Mouse (Mus musculus): Measurements from ENCODE around the gene Htr5b. TPM values are rescaled to one million over a fixed set of nuclear protein-coding genes. Genes with fewer than 3 reads are reported as not detected.

Gene Htr5b
- polyA plus RNA-seq, 1 experiment, result not detected

- TF ChIP-seq POLR2A (IDR thresholded peaks at IDR 0.05; ENCODE audit: insufficient read depth, low read depth, low read length) (no peak), CTCF (IDR thresholded peaks at IDR 0.05; ENCODE audit: insufficient read depth, low read depth, low read length) (no peak)
- WGBS, result 40% methylated on average over 2 of the region's 2 CpGs
These were observed 18.6 kb upstream of the Htr5b start for GRCm38 (mm10) chr1:121546844-121547243.

GRCm38 (mm10) chr1:121540361-121540760, 12.1 kb upstream of the Htr5b start:
- Histone ChIP-seq H3K4me1 (ENCODE audit: control insufficient read depth, insufficient read depth, low read length) (no peaks in the 10 kb centered on the region), H3K4me3 (ENCODE audit: insufficient read depth, low read depth, low read length) (no peak overlapping the region), H3K27ac (ENCODE audit: insufficient read depth, low read depth, low read length) (no peak overlapping the region)
- WGBS, result 24% methylated on average over 8 of the region's 8 CpGs
- TF ChIP-seq CTCF (IDR thresholded peaks at IDR 0.05; ENCODE audit: insufficient read depth, low read depth, low read length), result no peak
- TF ChIP-seq POLR2A (IDR thresholded peaks at IDR 0.05; ENCODE audit: insufficient read depth, low read depth, low read length), result no peak

More at GRCm38 (mm10) chr1:121546844-121547243, 18.6 kb upstream of the Htr5b start:
- peaks cover 8% of the 10 kb centered on the region for H3K4me1 ChIP-seq (ENCODE audit: control insufficient read depth, insufficient read depth, low read length)
- no peak overlapping the region for H3K27ac ChIP-seq (ENCODE audit: insufficient read depth, low read depth, low read length)
- no peak overlapping the region for H3K4me3 ChIP-seq (ENCODE audit: insufficient read depth, low read depth, low read length)

- Histone ChIP-seq H3K4me3 (ENCODE audit: insufficient read depth, low read depth, low read length) (no peak overlapping the region), H3K4me1 (ENCODE audit: control insufficient read depth, insufficient read depth, low read length) (peaks cover 14% of the 10 kb centered on the region), H3K27ac (ENCODE audit: insufficient read depth, low read depth, low read length) (no peak overlapping the region)
- TF ChIP-seq POLR2A (IDR thresholded peaks at IDR 0.05; ENCODE audit: insufficient read depth, low read depth, low read length) (no peak), CTCF (IDR thresholded peaks at IDR 0.05; ENCODE audit: insufficient read depth, low read depth, low read length) (no peak)
- 73% methylated on average over 7 of the region's 7 CpGs for WGBS
These were observed 3.2 kb upstream of the Htr5b start for GRCm38 (mm10) chr1:121531439-121531838.

- TF ChIP-seq CTCF (IDR thresholded peaks at IDR 0.05; ENCODE audit: insufficient read depth, low read depth, low read length) (no peak), POLR2A (IDR thresholded peaks at IDR 0.05; ENCODE audit: insufficient read depth, low read depth, low read length) (no peak)
- H3K4me3 ChIP-seq (ENCODE audit: insufficient read depth, low read depth, low read length), result no peak overlapping the region
- H3K4me1 ChIP-seq (ENCODE audit: control insufficient read depth, insufficient read depth, low read length), result peaks cover 14% of the 10 kb centered on the region
- H3K27ac ChIP-seq (ENCODE audit: insufficient read depth, low read depth, low read length), result no peak overlapping the region
- 89% methylated on average over 6 of the region's 6 CpGs for WGBS
These were observed 1.0 kb upstream of the Htr5b start for GRCm38 (mm10) chr1:121529286-121529685.

GRCm38 (mm10) chr1:121527600-121528398, 466 bp downstream of the Htr5b start:
- 5% methylated on average over 55 of the region's 55 CpGs for WGBS
- TF ChIP-seq POLR2A (IDR thresholded peaks at IDR 0.05; ENCODE audit: insufficient read depth, low read depth, low read length) (no peak), CTCF (IDR thresholded peaks at IDR 0.05; ENCODE audit: insufficient read depth, low read depth, low read length) (no peak)
- peak overlapping the region; percentile 37 for H3K4me3 ChIP-seq (ENCODE audit: insufficient read depth, low read depth, low read length)
- no peak overlapping the region for H3K27ac ChIP-seq (ENCODE audit: insufficient read depth, low read depth, low read length)
- peaks cover 14% of the 10 kb centered on the region for H3K4me1 ChIP-seq (ENCODE audit: control insufficient read depth, insufficient read depth, low read length)

GRCm38 (mm10) chr1:121527061-121527460, 1.2 kb downstream of the Htr5b start:
- peaks cover 14% of the 10 kb centered on the region for H3K4me1 ChIP-seq (ENCODE audit: control insufficient read depth, insufficient read depth, low read length)
- WGBS, result 50% methylated on average over 17 of the region's 17 CpGs
- TF ChIP-seq CTCF (IDR thresholded peaks at IDR 0.05; ENCODE audit: insufficient read depth, low read depth, low read length) (no peak), POLR2A (IDR thresholded peaks at IDR 0.05; ENCODE audit: insufficient read depth, low read depth, low read length) (no peak)
- H3K27ac ChIP-seq (ENCODE audit: insufficient read depth, low read depth, low read length), result no peak overlapping the region
- H3K4me3 ChIP-seq (ENCODE audit: insufficient read depth, low read depth, low read length), result peak overlapping the region; percentile 37; the same call in 1 of the 2 replicates

- Histone ChIP-seq H3K4me3 (ENCODE audit: insufficient read depth, low read depth, low read length) (no peak overlapping the region), H3K27ac (ENCODE audit: insufficient read depth, low read depth, low read length) (no peak overlapping the region), H3K4me1 (ENCODE audit: control insufficient read depth, insufficient read depth, low read length) (no peaks in the 10 kb centered on the region)
- no peak for TF ChIP-seq CTCF (IDR thresholded peaks at IDR 0.05; ENCODE audit: insufficient read depth, low read depth, low read length)
- no peak for TF ChIP-seq POLR2A (IDR thresholded peaks at IDR 0.05; ENCODE audit: insufficient read depth, low read depth, low read length)
- WGBS, result 62% methylated on average over 1 of the region's 1 CpGs
These were observed 9.7 kb downstream of the Htr5b start for GRCm38 (mm10) chr1:121518609-121519008.

GRCm38 (mm10) chr1:121511966-121512365, 16.3 kb downstream of the Htr5b start:
- 99% methylated on average over 2 of the region's 2 CpGs for WGBS
- Histone ChIP-seq H3K4me3 (ENCODE audit: insufficient read depth, low read depth, low read length) (no peak overlapping the region), H3K27ac (ENCODE audit: insufficient read depth, low read depth, low read length) (no peak overlapping the region), H3K4me1 (ENCODE audit: control insufficient read depth, insufficient read depth, low read length) (no peaks in the 10 kb centered on the region)
- no peak for TF ChIP-seq POLR2A (IDR thresholded peaks at IDR 0.05; ENCODE audit: insufficient read depth, low read depth, low read length)
- TF ChIP-seq CTCF (IDR thresholded peaks at IDR 0.05; ENCODE audit: insufficient read depth, low read depth, low read length), result no peak

- Histone ChIP-seq H3K4me3 (ENCODE audit: insufficient read depth, low read depth, low read length) (no peak overlapping the region), H3K4me1 (ENCODE audit: control insufficient read depth, insufficient read depth, low read length) (no peaks in the 10 kb centered on the region), H3K27ac (ENCODE audit: insufficient read depth, low read depth, low read length) (no peak overlapping the region)
- TF ChIP-seq CTCF (IDR thresholded peaks at IDR 0.05; ENCODE audit: insufficient read depth, low read depth, low read length) (no peak), POLR2A (IDR thresholded peaks at IDR 0.05; ENCODE audit: insufficient read depth, low read depth, low read length) (no peak)
- 9% methylated on average over 2 of the region's 2 CpGs for WGBS
These were observed 17.1 kb downstream of the Htr5b start for GRCm38 (mm10) chr1:121511186-121511585.

Data from olfactory bulb, adult 2 months (tissue).